Mouse (Mus musculus): Measurements from ENCODE around the gene Zfp973.
"Not testable (repeated sequence)": the region's sequence is repeated elsewhere in the genome, so short reads cannot be mapped to it uniquely, and the experiment has no call there.

Zfp973 gene

DNA sequence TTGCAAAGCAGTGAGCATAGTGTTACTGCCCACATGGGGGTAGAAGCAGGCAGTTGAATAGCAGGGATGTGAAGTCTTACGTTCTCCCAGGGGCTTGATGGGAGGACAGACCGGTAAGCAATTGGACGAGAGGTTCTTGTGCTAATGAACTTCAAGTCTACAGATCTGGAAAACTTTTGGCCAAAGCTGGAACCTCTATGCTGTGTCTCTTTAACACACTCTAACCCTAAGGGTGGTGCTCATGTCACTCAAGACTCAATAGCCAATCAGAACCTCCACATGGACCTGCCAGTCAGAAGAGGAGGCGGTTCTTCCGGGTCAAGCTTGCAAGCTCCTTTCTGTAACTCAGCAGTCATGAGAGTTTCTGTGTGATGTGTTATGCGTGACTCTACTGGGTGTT is at the start of gene Zfp973:
Gene Zfp973, plus strand, starts transcription at position 301 of the 400 bp plus-strand sequence.
- DNase-seq (ENCODE audit: low read depth, low spot score): not testable (repeated sequence)

DNA sequence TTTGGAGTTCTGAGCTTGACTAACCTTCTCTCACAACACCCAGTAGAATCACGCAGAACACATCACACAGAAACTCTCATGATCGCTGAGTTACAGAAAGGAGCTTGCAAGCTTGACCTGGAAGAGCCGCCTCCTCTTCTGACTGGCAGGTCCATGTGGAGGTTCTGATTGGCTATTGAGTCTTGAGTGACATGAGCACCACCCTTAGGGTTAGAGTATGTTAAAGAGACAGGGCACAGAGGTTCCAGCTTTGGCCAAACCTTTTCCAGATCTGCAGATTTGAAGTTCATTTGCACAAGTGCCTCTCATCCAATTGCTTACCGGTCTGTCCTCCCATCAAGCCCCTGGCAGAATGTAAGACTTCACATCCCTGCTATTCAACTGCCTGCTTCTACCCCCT is 34.1 kb upstream of the Zfp973 start, which contains the start of gene Gm14308:
Gene Gm14308, minus strand, starts transcription at position 101 of the 400 bp plus-strand sequence.
- not testable (repeated sequence) for DNase-seq (ENCODE audit: low read depth, low spot score)

DNA sequence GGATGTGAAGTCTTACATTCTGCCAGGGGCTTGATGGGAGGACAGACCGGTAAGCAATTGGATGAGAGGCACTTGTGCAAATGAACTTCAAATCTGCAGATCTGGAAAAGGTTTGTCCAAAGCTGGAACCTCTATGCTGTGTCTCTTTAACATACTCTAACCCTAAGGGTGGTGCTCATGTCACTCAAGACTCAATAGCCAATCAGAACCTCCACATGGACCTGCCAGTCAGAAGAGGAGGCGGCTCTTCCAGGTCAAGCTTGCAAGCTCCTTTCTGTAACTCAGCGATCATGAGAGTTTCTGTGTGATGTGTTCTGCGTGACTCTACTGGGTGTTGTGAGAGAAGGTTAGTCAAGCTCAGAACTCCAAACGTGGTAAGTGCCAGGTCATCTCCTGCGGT is 37.7 kb downstream of the Zfp973 start, which contains the start of gene Gm14305:
Gene Gm14305, plus strand, starts transcription at position 278 of the 400 bp plus-strand sequence.
- DNase-seq (ENCODE audit: low read depth, low spot score): not testable (repeated sequence)
